Comparison of ENCODE assay signal across 10 mouse cellular contexts in genomic region chr8:80908262-80908907, GRCm38 (mm10). TPM values are rescaled to one million over a fixed set of nuclear protein-coding genes. Genes with fewer than 3 reads are reported as not detected.
DNase-seq lines count a peak whose midpoint lies in the region; ATAC-seq and TF ChIP-seq lines count a peak whose summit lies in the region.
"Had no signal": no experiment of that assay in that cellular context is flagged by ENCODE, and none has a peak within 500 bp of the region (broad histone marks: within the 10 kb centered on the region; RNA-seq: fewer than 3 reads in every experiment).

No protein-coding gene starts in this region.

- WGBS in forebrain, embryonic 14.5 days: 59% methylated on average over 6 of the region's 6 CpGs
- 66% methylated on average over 6 of the region's 6 CpGs for WGBS in forebrain, embryonic 15.5 days
- WGBS in hindbrain, embryonic 14.5 days: 72% methylated on average over 6 of the region's 6 CpGs
- WGBS in hindbrain, embryonic 16.5 days: 68% methylated on average over 6 of the region's 6 CpGs

- H3K9ac ChIP-seq in forebrain, embryonic 14.5 days (ENCODE audit: low read length): no peak overlapping the region
- H3K9ac ChIP-seq in forebrain, embryonic 15.5 days (replicated peaks): no peak overlapping the region
- no peak overlapping the region for H3K9ac ChIP-seq in hindbrain, embryonic 14.5 days
- no peak overlapping the region for H3K9ac ChIP-seq in hindbrain, embryonic 16.5 days (ENCODE audit: low read depth, low read length)
- H3K9ac ChIP-seq: hindbrain, embryonic 15.5 days had no signal

- no peaks in the 10 kb centered on the region for H3K9me3 ChIP-seq in forebrain, embryonic 14.5 days (replicated peaks; ENCODE audit: control insufficient read depth, low read length)
- no peaks in the 10 kb centered on the region for H3K9me3 ChIP-seq in forebrain, embryonic 15.5 days
- no peaks in the 10 kb centered on the region for H3K9me3 ChIP-seq in hindbrain, embryonic 14.5 days (ENCODE audit: control insufficient read depth, low read length)
- no peaks in the 10 kb centered on the region; the same call in 1 of the 2 replicates for H3K9me3 ChIP-seq in hindbrain, embryonic 16.5 days (ENCODE audit: control insufficient read depth, low read length)
- H3K9me3 ChIP-seq: hindbrain, embryonic 15.5 days had no signal

- H3K4me3 ChIP-seq in forebrain, embryonic 14.5 days (ENCODE audit: low read depth, low read length): no peak overlapping the region
- H3K4me3 ChIP-seq in forebrain, embryonic 15.5 days: no peak overlapping the region
- H3K4me3 ChIP-seq in hindbrain, embryonic 14.5 days (replicated peaks; ENCODE audit: low read length): no peak overlapping the region
- no peak overlapping the region for H3K4me3 ChIP-seq in hindbrain, embryonic 16.5 days (ENCODE audit: low read length)
- H3K4me3 ChIP-seq: hindbrain, embryonic 15.5 days had no signal

- no peaks in the 10 kb centered on the region for H3K27me3 ChIP-seq in forebrain, embryonic 14.5 days (replicated peaks; ENCODE audit: control insufficient read depth, insufficient read depth, low read length)
- no peaks in the 10 kb centered on the region for H3K27me3 ChIP-seq in forebrain, embryonic 15.5 days
- no peaks in the 10 kb centered on the region for H3K27me3 ChIP-seq in hindbrain, embryonic 14.5 days (ENCODE audit: control insufficient read depth, insufficient read depth, low read length)
- no peaks in the 10 kb centered on the region for H3K27me3 ChIP-seq in hindbrain, embryonic 16.5 days (replicated peaks; ENCODE audit: control insufficient read depth, insufficient read depth, low read length)
- H3K27me3 ChIP-seq: hindbrain, embryonic 15.5 days had no signal

- H3K4me1 ChIP-seq in forebrain, embryonic 14.5 days (ENCODE audit: control insufficient read depth, insufficient read depth, low read length): no peaks in the 10 kb centered on the region
- peaks cover 4% of the 10 kb centered on the region; the same call in 1 of the 2 replicates for H3K4me1 ChIP-seq in forebrain, embryonic 15.5 days
- peaks cover 11% of the 10 kb centered on the region; the same call in 1 of the 2 replicates for H3K4me1 ChIP-seq in hindbrain, embryonic 14.5 days (replicated peaks; ENCODE audit: control insufficient read depth, insufficient read depth, low read length)
- H3K4me1 ChIP-seq in hindbrain, embryonic 16.5 days (ENCODE audit: control insufficient read depth, insufficient read depth, low read depth, low read length): no peaks in the 10 kb centered on the region

- ATAC-seq in forebrain, embryonic 14.5 days: no peak
- ATAC-seq in forebrain, embryonic 15.5 days (replicated peaks): no peak
- ATAC-seq in hindbrain, embryonic 14.5 days (ENCODE audit: low FRiP score): no peak
- no peak for ATAC-seq in hindbrain, embryonic 16.5 days

- no peaks in the 10 kb centered on the region for H3K36me3 ChIP-seq in forebrain, embryonic 14.5 days (ENCODE audit: control insufficient read depth, insufficient read depth, low read length)
- H3K36me3 ChIP-seq in forebrain, embryonic 15.5 days: no peaks in the 10 kb centered on the region
- no peaks in the 10 kb centered on the region for H3K36me3 ChIP-seq in hindbrain, embryonic 14.5 days (replicated peaks; ENCODE audit: control insufficient read depth, insufficient read depth)
- no peaks in the 10 kb centered on the region for H3K36me3 ChIP-seq in hindbrain, embryonic 16.5 days (ENCODE audit: control insufficient read depth, insufficient read depth, low read length)
- H3K36me3 ChIP-seq: hindbrain, embryonic 15.5 days had no signal

- no peak for TF ChIP-seq POLR2A in brain, embryonic 14.5 days (IDR thresholded peaks at IDR 0.05; ENCODE audit: borderline replicate concordance, extremely low read depth, insufficient read depth, insufficient read length, poor library complexity, severe bottlenecking)

- H3K4me2 ChIP-seq in forebrain, embryonic 14.5 days (ENCODE audit: low read length): no peak overlapping the region
- H3K4me2 ChIP-seq in forebrain, embryonic 15.5 days (replicated peaks): no peak overlapping the region
- no peak overlapping the region for H3K4me2 ChIP-seq in hindbrain, embryonic 14.5 days (replicated peaks)
- no peak overlapping the region for H3K4me2 ChIP-seq in hindbrain, embryonic 16.5 days (ENCODE audit: low read length)
- H3K4me2 ChIP-seq: hindbrain, embryonic 15.5 days had no signal

- H3K27ac ChIP-seq in forebrain, embryonic 14.5 days (ENCODE audit: low read depth, low read length): no peak overlapping the region
- H3K27ac ChIP-seq in forebrain, embryonic 15.5 days (replicated peaks): no peak overlapping the region
- no peak overlapping the region for H3K27ac ChIP-seq in hindbrain, embryonic 14.5 days
- H3K27ac ChIP-seq in hindbrain, embryonic 16.5 days (ENCODE audit: low read depth, low read length): no peak overlapping the region
- H3K27ac ChIP-seq: hindbrain, embryonic 15.5 days had no signal

- DNase-seq in forebrain, embryonic 14.5 days (ENCODE audit: low spot score): peak; percentile 11
- DNase-seq in brain, embryonic 14.5 days (ENCODE audit: low read depth): peak; percentile 19
- DNase-seq in heart, postnatal 10 days: peak; percentile 34 to 41
- peak; percentile 45 to 64 for DNase-seq in kidney, postnatal 4 days
- no peak for DNase-seq in hindbrain, embryonic 14.5 days (ENCODE audit: low spot score)
- no peak for DNase-seq in left cerebral cortex, adult 8-10 months (ENCODE audit: low spot score in 2 of 2)
- DNase-seq: right cerebral cortex, adult 18-20 months had no signal

- TF ChIP-seq CTCF in brain, embryonic 14.5 days (IDR thresholded peaks at IDR 0.05; ENCODE audit: borderline replicate concordance, extremely low read depth, insufficient read depth, insufficient read length): no peak

- intact Hi-C loops in heart, postnatal 10 days (cut with DNase I): loop anchor here (5.0 kb wide), 1 partner anchor 44 kb away; no protein-coding TSS in a partner anchor

RNA-seq across cellular contexts. Expression of gene Gab1, which starts 28.1 kb away (rescaled TPM):
- 15.4 and 15.8 TPM in 2 replicates for polyA plus RNA-seq in forebrain, embryonic 14.5 days (2014; fragmentation: Nextera tagmentation; extraction: Ambion mirVana)
- 12.0 and 13.6 TPM in 2 replicates for polyA plus RNA-seq in forebrain, embryonic 15.5 days (2015; fragmentation: Nextera tagmentation; extraction: Ambion mirVana)
- polyA plus RNA-seq in brain, embryonic 14.5 days (2012; rRNA removed): 23.7 and 26.5 TPM in 2 replicates
- total RNA-seq in heart, postnatal 10 days (2021): 10 to 100 TPM; 41.2 to 51.1 TPM
- polyA plus RNA-seq in hindbrain, embryonic 14.5 days (2014; fragmentation: Nextera tagmentation; extraction: Ambion mirVana): 16.3 and 16.6 TPM in 2 replicates
- polyA plus RNA-seq in hindbrain, embryonic 16.5 days (2015; fragmentation: Nextera tagmentation; extraction: Ambion mirVana): 9.3 and 13.1 TPM in 2 replicates
- 10 to 100 TPM; 17.7 to 23.4 (median 20.4) TPM for total RNA-seq in left cerebral cortex, adult 8-10 months (2022)

Comparison
In these comparisons a context has a peak if more than half of its experiments do, and no peak if none do; other contexts are left out.
1. DNase-seq: peak in forebrain, embryonic 14.5 days (single experiment), brain, embryonic 14.5 days (single experiment), heart, postnatal 10 days (2 of 2) and kidney, postnatal 4 days (2 of 2); none in hindbrain, embryonic 14.5 days (single experiment) and left cerebral cortex, adult 8-10 months (0 of 2).